Mouse (Mus musculus) cortical plate, adult 2 months (tissue): ENCODE data around the gene Pi16. TPM values are rescaled to one million over a fixed set of nuclear protein-coding genes. Genes with fewer than 3 reads are reported as not detected.

Source experiments
- H3K27ac ChIP-seq: fragments of 200-500 bp; 2 replicates; pipeline ENCODE4 v1.5.1; 2012; ENCODE audit warnings: low read length, control low read depth, inconsistent platforms; ENCODE audit not compliant: insufficient read depth
- H3K4me1 ChIP-seq: fragments of 200-500 bp; 2 replicates; pipeline ENCODE4 v1.6.1; 2011; ENCODE audit warnings: low read length; ENCODE audit not compliant: control insufficient read depth, insufficient read depth
- H3K4me3 ChIP-seq: fragments of 200-500 bp; 2 replicates; pipeline ENCODE4 v1.5.1; 2011; ENCODE audit warnings: mild to moderate bottlenecking, low read length, control low read depth; ENCODE audit not compliant: insufficient read depth
- CTCF ChIP-seq: fragments of 200-500 bp; IDR thresholded peaks from 2 replicates; pipeline ENCODE4 v1.5.1; 2011; ENCODE audit warnings: mild to moderate bottlenecking, control low read depth, low read length; ENCODE audit not compliant: insufficient read depth; ENCODE audit errors: extremely low read depth
- POLR2A ChIP-seq: fragments of 200-500 bp; IDR thresholded peaks from 2 replicates; pipeline ENCODE4 v1.6.1; 2011; ENCODE audit warnings: mild to moderate bottlenecking, low read length, control low read depth; ENCODE audit not compliant: insufficient read depth; ENCODE audit errors: extremely low read depth
- polyA plus RNA-seq: library from polyadenylated mRNA; depleted of rRNA; stranded (reverse); fragments of >200 nt; gene quantifications from 2 replicates; pipeline ENCODE4 v1.2.3, GENCODE M21; 2012

The Pi16 gene
- polyA plus RNA-seq, 1 experiment, result 0.67 TPM

GRCm38 (mm10) chr17:29327691-29328090 is 10.2 kb downstream of the Pi16 start:
- no peak for TF ChIP-seq CTCF
- no peak for TF ChIP-seq POLR2A
- Histone ChIP-seq H3K27ac (no peak overlapping the region), H3K4me3 (no peak overlapping the region), H3K4me1 (0 out of 2 replicates have a peak, but pooled peaks cover 5% of the 10 kb centered on the region)

GRCm38 (mm10) chr17:29330221-29330620 is 12.7 kb downstream of the Pi16 start:
- Histone ChIP-seq H3K4me3 (no peak overlapping the region), H3K27ac (no peak overlapping the region)

GRCm38 (mm10) chr17:29330671-29331410 is 13.4 kb downstream of the Pi16 start:
- Histone ChIP-seq H3K27ac (peak overlapping the region; percentile 38; the same call in 1 of the 2 replicates), H3K4me3 (no peak overlapping the region), H3K4me1 (0 out of 2 replicates have a peak, but pooled peaks cover 5% of the 10 kb centered on the region)
- no peak for TF ChIP-seq CTCF
- TF ChIP-seq POLR2A, result no peak

More at GRCm38 (mm10) chr17:29330221-29330620, 12.7 kb downstream of the Pi16 start:
- 0 out of 2 replicates have a peak, but pooled peaks cover 5% of the 10 kb centered on the region for H3K4me1 ChIP-seq
- TF ChIP-seq CTCF, result no peak
- no peak for TF ChIP-seq POLR2A

- H3K4me3 ChIP-seq, result no peak overlapping the region
- 0 out of 2 replicates have a peak, but pooled peaks cover 3% of the 10 kb centered on the region for H3K4me1 ChIP-seq
- H3K27ac ChIP-seq, result no peak overlapping the region
- no peak for TF ChIP-seq CTCF
- no peak for TF ChIP-seq POLR2A
Measured at GRCm38 (mm10) chr17:29332186-29332685, 14.8 kb downstream of the Pi16 start.

GRCm38 (mm10) chr17:29336266-29336990 is 18.9 kb downstream of the Pi16 start:
- peaks cover 4% of the 10 kb centered on the region; the same call in 1 of the 2 replicates for H3K4me1 ChIP-seq
- no peak for TF ChIP-seq POLR2A
- TF ChIP-seq CTCF, result no peak
- H3K4me3 ChIP-seq, result no peak overlapping the region
- H3K27ac ChIP-seq, result no peak overlapping the region

- no peak overlapping the region for H3K4me3 ChIP-seq
- peaks cover 7% of the 10 kb centered on the region for H3K4me1 ChIP-seq
- H3K27ac ChIP-seq, result peak overlapping the region; percentile 45; the same call in 1 of the 2 replicates
- TF ChIP-seq POLR2A, result no peak
- TF ChIP-seq CTCF, result no peak
Measured at GRCm38 (mm10) chr17:29337979-29338823, 20.7 kb downstream of the Pi16 start.

GRCm38 (mm10) chr17:29339170-29339768 is 21.8 kb downstream of the Pi16 start:
- Histone ChIP-seq H3K4me3 (no peak overlapping the region), H3K27ac (no peak overlapping the region), H3K4me1 (peaks cover 7% of the 10 kb centered on the region)
- TF ChIP-seq POLR2A, result no peak
- TF ChIP-seq CTCF, result no peak

GRCm38 (mm10) chr17:29340406-29341261 is 23.2 kb downstream of the Pi16 start:
- H3K27ac ChIP-seq, result no peak overlapping the region

GRCm38 (mm10) chr17:29341591-29342003 is 24.1 kb downstream of the Pi16 start:
- TF ChIP-seq POLR2A, result no peak
- TF ChIP-seq CTCF, result peak; percentile 14; the same call in 1 of the 2 replicates
- Histone ChIP-seq H3K4me1 (peaks cover 9% of the 10 kb centered on the region), H3K27ac (peak overlapping the region; percentile 9; the same call in 1 of the 2 replicates), H3K4me3 (no peak overlapping the region)

More at GRCm38 (mm10) chr17:29340406-29341261, 23.2 kb downstream of the Pi16 start:
- H3K4me3 ChIP-seq, result no peak overlapping the region
- TF ChIP-seq POLR2A (no peak), CTCF (no peak)
- H3K4me1 ChIP-seq, result peaks cover 9% of the 10 kb centered on the region
